Mouse (Mus musculus) spleen, adult 2 months (tissue): ENCODE results near the gene Hpd. TPM values are rescaled to one million over a fixed set of nuclear protein-coding genes. Genes with fewer than 3 reads are reported as not detected.
A peak's percentile ranks its signal among the peaks of the same experiment; 100 is the strongest.

Experiments
- DNase-seq, 2 experiments: peaks; one replicate each; pipeline versions ENCODE4 v3.0.0 to v3.0.0-alpha.2; 2012 to 2021; ENCODE audit warnings: low spot score in 2 of 2, low read depth in 1 of 2
- H3K27ac ChIP-seq: fragments of 200-500 bp; 2 replicates; pipeline ENCODE4 v1.5.1; 2012; ENCODE audit warnings: low read length, inconsistent platforms; ENCODE audit not compliant: insufficient read depth
- H3K27me3 ChIP-seq: fragments of 200-500 bp; 2 replicates; pipeline ENCODE4 v1.6.1; 2012; ENCODE audit warnings: mild to moderate bottlenecking, moderate library complexity, low read length, inconsistent platforms; ENCODE audit not compliant: control insufficient read depth, insufficient read depth
- H3K36me3 ChIP-seq: fragments of 200-500 bp; 2 replicates; pipeline ENCODE4 v1.6.1; 2012; ENCODE audit warnings: mild to moderate bottlenecking, low read length, inconsistent platforms; ENCODE audit not compliant: control insufficient read depth, insufficient read depth
- H3K4me1 ChIP-seq: fragments of 200-500 bp; 2 replicates; pipeline ENCODE4 v1.6.1; 2011; ENCODE audit warnings: inconsistent platforms; ENCODE audit not compliant: control insufficient read depth, insufficient read depth, insufficient read length
- H3K4me3 ChIP-seq: fragments of 200-500 bp; 2 replicates; pipeline ENCODE4 v1.5.1; 2011; ENCODE audit warnings: mild to moderate bottlenecking, inconsistent platforms; ENCODE audit not compliant: insufficient read depth, insufficient read length; ENCODE audit errors: extremely low read depth
- CTCF ChIP-seq: fragments of 200-500 bp; IDR thresholded peaks from 2 replicates; pipeline ENCODE4 v1.5.1; 2011; ENCODE audit warnings: mild to moderate bottlenecking, inconsistent platforms; ENCODE audit not compliant: insufficient read depth, insufficient read length, insufficient replicate concordance; ENCODE audit errors: extremely low read depth
- POLR2A ChIP-seq: fragments of 200-500 bp; IDR thresholded peaks from 2 replicates; pipeline ENCODE4 v1.6.1; 2011; ENCODE audit warnings: low read depth, low read length, inconsistent platforms
- WGBS: fragments of 180-500 bp; shearing (Covaris S2); methylation state at CpG from one replicate; pipeline ENCODE4 v1.1.7; 2018; 5-methylcytosine and 5-hydroxymethylcytosine counted together
- polyA plus RNA-seq: library from polyadenylated mRNA; depleted of rRNA; stranded (reverse); fragments of >200 nt; gene quantifications from 2 replicates; pipeline ENCODE4 v1.2.3, GENCODE M21; 2012

Gene Hpd
- polyA plus RNA-seq, 1 experiment, result 0.37 TPM

DNA sequence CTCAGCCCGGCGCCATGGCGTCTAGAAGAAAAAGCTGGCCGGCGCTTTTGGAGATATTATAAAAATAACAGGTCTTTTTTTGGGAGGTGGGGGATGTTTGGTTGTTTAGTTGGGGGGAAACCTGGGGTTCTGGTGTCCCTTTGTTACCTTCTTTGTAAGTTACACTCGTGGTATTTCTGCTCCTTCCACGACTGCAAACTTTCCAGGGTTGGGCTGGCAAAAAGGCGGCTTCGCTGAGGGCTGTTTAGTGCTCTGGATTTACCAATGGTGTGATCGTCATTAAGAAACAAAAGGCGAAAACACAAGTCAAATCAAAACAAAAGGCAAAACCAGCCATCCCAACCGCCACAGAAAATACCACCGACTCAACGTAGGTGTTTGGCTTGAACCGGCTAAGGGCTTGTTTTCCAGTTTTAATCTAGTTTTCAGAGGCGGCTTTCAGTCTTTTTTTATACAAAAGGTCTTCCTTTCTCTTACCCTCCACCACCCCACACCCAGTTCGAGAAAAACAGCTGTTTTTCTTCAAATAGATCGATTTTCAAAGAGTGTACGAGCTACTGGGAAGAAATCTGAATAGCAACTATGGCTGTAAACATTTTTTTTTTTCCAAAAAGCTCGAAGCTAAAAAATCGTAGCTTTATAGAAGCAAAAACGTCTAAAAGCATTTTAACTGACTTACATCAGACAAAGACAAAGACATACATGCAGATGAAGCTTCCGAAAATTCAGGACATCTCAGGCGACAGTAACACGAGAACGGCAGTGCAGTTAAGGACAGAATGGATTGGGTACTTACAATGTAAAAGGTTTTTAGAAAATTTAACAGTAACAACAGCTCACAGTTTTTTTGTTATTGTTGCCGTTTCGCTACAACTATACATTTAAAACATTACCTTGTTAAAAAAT, 42.6 kb downstream of the Hpd start:
- Histone ChIP-seq H3K27ac (peak overlapping the region; percentile 99), H3K4me1 (peaks cover 29% of the 10 kb centered on the region; the same call in 1 of the 2 replicates), H3K27me3 (no peaks in the 10 kb centered on the region), H3K36me3 (peaks cover 17% of the 10 kb centered on the region), H3K4me3 (peak overlapping the region; percentile 71)
- no peak for TF ChIP-seq CTCF
- TF ChIP-seq POLR2A, result no peak
- 2% methylated on average over 28 of the region's 28 CpGs for WGBS
- DNase-seq, result no peak

DNA sequence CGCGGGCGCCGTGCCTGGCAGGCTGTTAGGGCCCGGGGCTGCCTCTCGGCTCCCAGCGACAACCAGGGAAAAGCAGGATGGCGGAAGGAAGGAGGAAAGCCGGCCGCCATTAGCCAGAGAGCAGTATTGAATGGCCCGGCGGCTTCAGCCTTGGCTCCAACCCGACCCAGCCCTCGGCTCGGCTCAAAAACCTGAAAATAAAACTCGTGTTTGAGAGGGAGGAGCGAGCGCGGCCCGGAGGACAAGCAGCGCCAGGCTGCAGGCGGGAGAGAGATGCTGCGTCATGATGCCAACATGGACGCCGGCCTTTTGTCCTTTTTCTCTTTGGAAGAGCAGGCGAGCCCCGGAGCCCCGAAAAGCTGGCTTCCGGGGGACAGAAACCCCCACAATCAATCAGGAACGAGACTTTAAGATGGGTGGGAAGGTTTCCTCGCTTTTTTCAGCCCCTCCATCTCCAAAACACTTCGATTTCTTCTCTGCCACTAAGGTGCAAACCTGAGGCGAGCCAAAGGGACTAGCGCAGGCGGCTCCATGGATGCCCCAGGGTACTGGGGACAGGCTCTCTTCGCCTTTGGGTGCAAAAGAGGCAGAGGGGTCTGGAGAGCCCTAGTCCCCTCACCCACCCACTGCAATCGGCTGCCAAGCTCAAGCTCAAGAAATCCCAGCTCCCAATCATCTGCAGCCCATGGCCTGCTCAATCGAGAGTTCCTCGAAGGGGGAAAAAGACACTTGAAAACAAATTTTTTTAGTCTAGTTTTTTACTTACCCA, 43.4 kb downstream of the Hpd start:
- peaks cover 20% of the 10 kb centered on the region; the same call in 1 of the 2 replicates for H3K4me1 ChIP-seq
- TF ChIP-seq CTCF, result no peak
- TF ChIP-seq POLR2A, result peak; percentile 28; the same call in 1 of the 2 replicates

DNA sequence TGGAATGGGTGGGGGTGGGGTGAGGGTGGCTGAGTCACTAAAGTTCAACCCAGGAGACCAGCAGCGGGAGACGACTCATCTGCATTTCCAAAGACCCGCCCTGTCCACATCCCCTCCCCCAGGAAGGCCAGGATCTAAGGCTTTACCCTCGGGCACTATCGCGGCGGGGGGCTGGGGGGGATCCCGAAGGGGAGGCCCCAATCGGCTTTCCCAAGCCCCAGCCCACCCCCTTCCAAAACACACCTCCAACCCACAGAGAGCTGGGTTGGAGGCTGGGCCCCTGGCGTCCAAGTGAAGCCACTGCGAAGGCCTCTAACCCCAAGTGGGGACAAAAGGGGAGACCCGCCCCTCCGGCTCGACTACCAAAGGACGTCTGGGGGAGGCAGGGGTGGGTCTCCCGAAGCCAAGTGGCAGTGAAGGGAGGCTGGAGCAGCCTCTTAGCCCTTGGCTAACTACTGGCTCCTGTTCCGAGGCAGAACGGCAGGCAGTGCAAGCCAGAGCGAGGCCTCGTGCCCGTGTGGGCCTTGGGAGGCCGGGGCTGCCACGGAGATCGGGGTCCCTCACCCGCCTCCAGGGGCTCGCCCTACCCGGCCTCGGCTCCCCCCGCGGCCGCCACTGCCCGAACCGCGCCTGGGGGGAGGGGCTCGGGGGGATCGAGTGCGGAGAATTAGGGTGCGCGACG, 44.2 kb downstream of the Hpd start:
- no peak for DNase-seq
- Histone ChIP-seq H3K27ac (peak overlapping the region; percentile 99), H3K4me3 (peak overlapping the region; percentile 71), H3K27me3 (no peaks in the 10 kb centered on the region), H3K36me3 (peaks cover 28% of the 10 kb centered on the region), H3K4me1 (peaks cover 18% of the 10 kb centered on the region; the same call in 1 of the 2 replicates)
- WGBS, result 5% methylated on average over 38 of the region's 40 CpGs
- TF ChIP-seq POLR2A (0 out of 2 replicates have a peak, but pooled peaks have one; percentile 17), CTCF (no peak)

More for the DNA sequence above, 43.4 kb downstream of the Hpd start:
- WGBS, result 2% methylated on average over 39 of the region's 39 CpGs
- Histone ChIP-seq H3K27ac (peak overlapping the region; percentile 99), H3K36me3 (peaks cover 25% of the 10 kb centered on the region), H3K4me3 (peak overlapping the region; percentile 71), H3K27me3 (no peaks in the 10 kb centered on the region)
- peak in 1 of 2 experiments; percentile 68 for DNase-seq

DNA sequence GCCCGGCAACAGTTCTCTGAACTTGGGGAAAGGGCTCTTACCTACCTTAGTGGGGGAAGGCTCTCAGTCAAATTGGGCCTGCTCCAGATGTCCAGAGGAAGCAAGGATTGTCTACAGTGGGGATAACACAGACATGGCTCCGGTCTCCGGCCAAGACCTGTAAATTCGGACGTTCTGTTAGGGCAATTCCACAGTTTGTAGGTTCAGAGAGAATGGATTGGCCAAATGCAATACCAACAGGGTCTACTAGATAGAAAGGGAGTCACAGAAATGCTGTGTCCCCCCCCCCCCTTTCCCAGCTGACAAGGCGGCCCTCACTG, 44.7 kb downstream of the Hpd start:
- H3K27me3 ChIP-seq, result no peaks in the 10 kb centered on the region
- peak overlapping the region; percentile 99 for H3K27ac ChIP-seq
- DNase-seq, result no peak
- peaks cover 28% of the 10 kb centered on the region for H3K36me3 ChIP-seq
- WGBS, result 24% methylated on average over 5 of the region's 6 CpGs
- H3K4me1 ChIP-seq, result peaks cover 18% of the 10 kb centered on the region; the same call in 1 of the 2 replicates
- H3K4me3 ChIP-seq, result peak overlapping the region; percentile 71
- TF ChIP-seq CTCF, result no peak
- TF ChIP-seq POLR2A, result no peak

DNA sequence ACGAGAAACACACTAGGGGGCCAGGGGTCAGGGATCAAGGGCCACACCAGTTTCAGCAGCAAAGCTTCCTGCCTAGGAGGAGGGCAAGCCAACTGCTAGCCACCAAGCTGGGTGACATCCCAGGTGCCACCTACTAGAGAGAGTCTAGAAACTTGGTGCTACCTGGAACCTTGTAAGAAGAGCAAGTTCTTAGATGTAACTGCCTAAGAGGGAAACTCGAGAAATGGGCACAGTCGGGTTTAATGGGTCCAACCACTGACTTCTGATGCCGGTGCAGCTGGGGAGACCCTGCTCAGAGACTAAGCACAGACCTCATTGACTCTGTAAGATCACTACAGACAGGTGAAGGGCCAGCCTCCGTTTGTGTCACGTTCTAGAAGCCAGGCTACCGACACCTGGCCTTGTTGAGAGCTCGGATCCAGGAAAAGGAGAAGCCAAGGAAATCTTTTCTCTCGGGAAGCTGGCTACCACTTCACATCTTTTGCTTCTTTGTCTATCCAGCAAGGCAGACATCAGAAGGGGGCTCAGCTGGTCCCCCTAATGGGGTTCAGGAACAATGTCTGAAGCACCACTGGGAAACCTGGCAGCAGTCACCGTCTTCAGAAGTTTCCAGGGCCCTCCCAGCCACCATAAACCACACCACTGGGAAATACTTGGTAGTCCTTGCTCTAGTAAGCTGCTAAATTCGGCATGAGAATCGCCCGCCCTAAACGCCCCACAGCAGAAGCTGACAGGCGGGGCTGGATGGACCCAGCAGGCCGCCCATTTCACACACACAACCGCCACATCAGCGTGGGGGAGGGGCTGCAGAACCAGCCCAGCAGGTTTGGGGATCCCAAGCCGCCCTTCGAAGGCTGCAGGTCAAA, 45.2 kb downstream of the Hpd start:
- H3K27me3 ChIP-seq, result no peaks in the 10 kb centered on the region
- DNase-seq, result peak in 1 of 2 experiments; percentile 63
- WGBS, result 13% methylated on average over 20 of the region's 20 CpGs
- peaks cover 20% of the 10 kb centered on the region; the same call in 1 of the 2 replicates for H3K4me1 ChIP-seq
- TF ChIP-seq POLR2A (no peak), CTCF (no peak)
- peak overlapping the region; percentile 71 for H3K4me3 ChIP-seq
- peaks cover 28% of the 10 kb centered on the region for H3K36me3 ChIP-seq
- H3K27ac ChIP-seq, result peak overlapping the region; percentile 99
